Mouse (Mus musculus) neutrophil, adult 5-6 weeks (primary cell): ENCODE results near the gene Slc11a2. TPM values are rescaled to one million over a fixed set of nuclear protein-coding genes. Genes with fewer than 3 reads are reported as not detected.

Source experiments
- ATAC-seq: fragments of 151-379, 151-347 bp; 2 replicates; pipeline ENCODE4 v1.8.0; 2017; ENCODE audit warnings: mild to moderate bottlenecking, moderate TSS enrichment; ENCODE audit not compliant: insufficient number of reproducible peaks, poor library complexity, low FRiP score, severe bottlenecking; ENCODE audit errors: extremely low read depth
- total RNA-seq: library from RNA; stranded (forward); fragments of 200-1000 nt; gene quantifications from 2 replicates; pipeline ENCODE4 v1.2.3, GENCODE M21; 2017

Slc11a2 gene
- total RNA-seq: 7.6 and 7.9 TPM in 2 replicates

GRCm38 (mm10) chr15:100424396-100425122 is at the start of gene Slc11a2:
Slc11a2 (minus strand) TSS chr15:100425072.
- no peak for ATAC-seq

GRCm38 (mm10) chr15:100473926-100474503 is 49.1 kb upstream of the Slc11a2 start:
- no peak for ATAC-seq

GRCm38 (mm10) chr15:100470037-100470436 is 45.2 kb upstream of the Slc11a2 start:
- no peak for ATAC-seq

GRCm38 (mm10) chr15:100469189-100469545 is 44.3 kb upstream of the Slc11a2 start:
- ATAC-seq: no peak

- ATAC-seq: peak; percentile 76
Measured at GRCm38 (mm10) chr15:100468295-100469188, 43.7 kb upstream of the Slc11a2 start, which contains the start of gene Letmd1. Letmd1 (plus strand) TSS chr15:100469023.

GRCm38 (mm10) chr15:100467738-100468137 is 42.9 kb upstream of the Slc11a2 start:
- no peak for ATAC-seq

GRCm38 (mm10) chr15:100465432-100465831 is 40.6 kb upstream of the Slc11a2 start:
- no peak for ATAC-seq

GRCm38 (mm10) chr15:100463712-100464111 is 38.8 kb upstream of the Slc11a2 start:
- peak; percentile 42; the same call in 1 of the 2 replicates for ATAC-seq

- no peak for ATAC-seq
Measured at GRCm38 (mm10) chr15:100462086-100462485, 37.2 kb upstream of the Slc11a2 start.

GRCm38 (mm10) chr15:100461646-100462045 is 36.8 kb upstream of the Slc11a2 start:
- ATAC-seq: peak; percentile 49

- peak; percentile 64 for ATAC-seq
Measured at GRCm38 (mm10) chr15:100460942-100461341, 36.1 kb upstream of the Slc11a2 start.

- ATAC-seq: peak; percentile 38; the same call in 1 of the 2 replicates
Measured at GRCm38 (mm10) chr15:100458055-100458454, 33.2 kb upstream of the Slc11a2 start.

- peak; percentile 69 for ATAC-seq
Measured at GRCm38 (mm10) chr15:100457340-100457739, 32.5 kb upstream of the Slc11a2 start.

GRCm38 (mm10) chr15:100456356-100456991 is 31.6 kb upstream of the Slc11a2 start:
- ATAC-seq: no peak

- ATAC-seq: no peak
Measured at GRCm38 (mm10) chr15:100452486-100452885, 27.6 kb upstream of the Slc11a2 start.

GRCm38 (mm10) chr15:100451245-100451644 is 26.4 kb upstream of the Slc11a2 start:
- no peak for ATAC-seq

- ATAC-seq: no peak
Measured at GRCm38 (mm10) chr15:100449495-100449894, 24.6 kb upstream of the Slc11a2 start.

GRCm38 (mm10) chr15:100448572-100448971 is 23.7 kb upstream of the Slc11a2 start:
- ATAC-seq: no peak

GRCm38 (mm10) chr15:100446887-100447286 is 22.0 kb upstream of the Slc11a2 start:
- no peak for ATAC-seq
